Mouse (Mus musculus): ENCODE data around the gene Blvra. TPM values are rescaled to one million over a fixed set of nuclear protein-coding genes. Genes with fewer than 3 reads are reported as not detected.

Blvra gene
- polyA plus RNA-seq (2017; shearing (Covaris generic)): 86.1 TPM

DNA sequence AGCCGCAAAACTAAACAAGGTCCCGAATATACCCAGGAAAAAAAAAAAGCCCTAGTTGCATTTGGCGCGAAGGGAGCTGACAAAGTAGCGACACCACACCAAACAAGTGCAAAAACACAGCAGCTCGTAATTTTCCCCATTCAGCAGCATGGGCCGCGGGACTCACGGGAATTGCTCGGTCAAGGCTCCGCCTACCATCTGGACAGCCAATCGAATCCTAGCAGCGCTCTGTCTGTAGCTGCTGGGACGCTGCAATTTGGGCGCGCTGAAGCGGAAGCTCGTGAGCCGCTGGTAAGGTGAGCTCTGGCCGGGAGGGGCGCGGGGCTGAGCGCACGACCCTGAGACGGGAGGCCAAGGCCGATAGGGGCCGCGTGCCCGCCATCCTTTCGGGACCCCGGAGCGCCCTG, at the start of gene Blvra:
Blvra (plus strand) TSS at position 231 of the 407 bp plus-strand sequence.

DNA sequence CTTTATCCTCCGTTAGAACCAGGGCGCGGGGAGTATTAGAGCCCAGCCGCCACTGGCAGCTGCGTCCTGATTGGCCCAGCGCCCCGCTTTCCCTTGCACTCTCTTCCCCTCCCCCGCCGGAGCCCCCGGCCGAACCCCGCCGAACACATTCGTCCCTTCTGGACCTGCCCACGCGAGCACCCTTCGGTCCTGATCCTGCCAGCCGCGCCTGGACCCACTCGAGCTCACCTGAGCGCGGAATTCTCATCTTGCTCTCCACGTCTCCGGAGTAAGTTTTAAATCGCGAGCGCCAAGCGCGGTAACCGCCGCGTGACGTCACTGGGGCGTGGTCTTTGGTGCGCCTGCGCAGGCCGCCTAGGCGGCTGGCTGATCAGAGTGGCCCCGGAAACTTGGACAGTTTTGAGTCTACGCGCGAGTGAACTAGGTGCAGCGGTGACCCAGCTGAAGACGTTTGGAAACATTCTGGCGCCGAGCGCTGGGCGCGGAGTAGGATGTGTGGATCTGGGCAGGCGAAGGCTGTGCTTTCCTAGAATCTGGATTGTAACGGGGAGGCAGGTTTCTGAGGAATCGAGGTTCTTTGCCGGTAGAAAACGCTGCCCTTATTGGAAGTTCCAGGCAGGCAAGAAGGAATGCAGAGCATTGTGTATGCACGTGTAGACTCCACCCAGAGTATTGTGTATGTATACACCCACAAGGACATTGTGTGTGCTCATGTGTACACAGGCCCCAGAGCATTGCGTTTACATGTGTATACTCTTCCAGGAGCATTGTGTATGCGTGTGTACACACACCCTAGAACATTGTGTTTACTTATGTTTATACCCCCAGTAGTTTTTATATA, 63.4 kb downstream of the Blvra start, which contains the start of gene Ncaph:
Ncaph (minus strand) TSS at position 334 of the 841 bp plus-strand sequence.

DNA sequence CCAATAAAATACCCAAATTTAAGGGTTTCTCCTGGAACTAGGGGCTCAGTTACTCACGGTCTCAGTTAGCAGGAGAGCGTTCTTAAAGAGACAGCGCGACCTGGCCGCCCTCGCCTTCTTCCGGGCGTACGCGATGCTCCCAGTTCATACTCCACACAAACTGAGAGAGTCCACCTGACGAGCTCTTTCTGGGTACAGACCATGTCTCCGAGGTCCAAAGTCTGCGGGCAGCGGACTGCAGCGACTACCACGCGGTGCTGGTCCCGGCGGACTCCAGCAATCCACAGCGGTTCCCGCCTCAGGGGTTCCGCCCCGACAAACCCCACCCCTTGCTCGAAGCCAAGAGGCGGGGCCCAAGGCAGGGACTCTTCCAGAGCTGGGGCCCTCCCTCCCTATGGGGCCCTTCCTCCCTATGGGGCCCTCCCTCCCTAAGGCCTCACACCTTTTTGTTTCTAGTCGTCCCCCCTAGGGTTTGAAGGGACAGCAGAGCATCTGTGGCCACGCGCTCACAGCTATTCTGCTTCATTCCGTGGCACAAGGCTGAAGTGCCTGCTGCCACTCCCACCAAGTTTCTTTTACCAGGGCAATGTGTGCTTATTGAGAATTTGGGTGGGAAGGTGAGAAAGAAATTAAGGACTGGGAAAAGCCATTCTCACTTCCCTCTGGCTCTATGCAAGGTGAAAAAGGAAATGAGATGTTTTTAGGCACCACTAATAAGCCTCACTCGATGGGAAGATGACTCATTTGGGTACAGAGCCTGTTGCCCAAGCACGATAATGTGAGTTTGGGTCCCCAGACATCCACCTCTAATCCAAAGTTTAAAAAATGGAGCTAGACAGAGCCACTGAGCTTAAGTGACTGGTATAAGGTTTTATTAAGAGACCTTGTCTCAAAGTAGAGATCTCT, 72.9 kb downstream of the Blvra start, which contains the start of gene Itpripl1:
Itpripl1 (minus strand) TSS at position 285 of the 906 bp plus-strand sequence.

Other genes starting within 250 kb of the Blvra start
- 82.7 TPM for gene Trpm7, start 194.4 kb upstream of the Blvra start, polyA plus RNA-seq (2017; shearing (Covaris generic))
- 74.8 TPM for gene Sppl2a, start 137.4 kb upstream of the Blvra start, polyA plus RNA-seq (2017; shearing (Covaris generic))
- 20.6 TPM for gene Ap4e1, start 61.9 kb upstream of the Blvra start, polyA plus RNA-seq (2017; shearing (Covaris generic))
- gene Ncaph, start 63.3 kb downstream of the Blvra start, polyA plus RNA-seq (2017; shearing (Covaris generic)): 10.0 TPM
- gene Itpripl1, start 72.8 kb downstream of the Blvra start, polyA plus RNA-seq (2017; shearing (Covaris generic)): 8.3 TPM
- 0.65 TPM for gene 1810024B03Rik, start 137.6 kb downstream of the Blvra start, polyA plus RNA-seq (2017; shearing (Covaris generic))
- 113 TPM for gene Snrnp200, start 137.7 kb downstream of the Blvra start, polyA plus RNA-seq (2017; shearing (Covaris generic))
- gene Ciao1, start 177.2 kb downstream of the Blvra start, polyA plus RNA-seq (2017; shearing (Covaris generic)): 100 TPM
- 28.1 TPM for gene Tmem127, start 177.2 kb downstream of the Blvra start, polyA plus RNA-seq (2017; shearing (Covaris generic))
- gene Stard7, start 199.6 kb downstream of the Blvra start, polyA plus RNA-seq (2017; shearing (Covaris generic)): 30.1 TPM